Mouse (Mus musculus) left cerebral cortex, postnatal 36 days (tissue): ENCODE data around the gene Mblac1. TPM values are rescaled to one million over a fixed set of nuclear protein-coding genes. Genes with fewer than 3 reads are reported as not detected.
"Not testable (repeated sequence)": the region's sequence is repeated elsewhere in the genome, so short reads cannot be mapped to it uniquely, and the experiment has no call there.

Experiments
- DNase-seq, 2 experiments: peaks; one replicate each; pipeline ENCODE4 v3.0.0; 2021 to 2022; ENCODE audit warnings: low spot score in 2 of 2, mixed read lengths in 1 of 2
- intact Hi-C: fragments of 180-260 bp; cut with DNase I; formaldehyde crosslinking; loops from one replicate; pipeline ENCODE4 v1.15.1; 2025
- microRNA-seq: library from miRNA; unstranded; fragments of <30 nt; microRNA quantifications from one replicate; pipeline ENCODE4 v1.2.0, GENCODE M21; 2022
- total RNA-seq, 2 experiments: library from RNA; stranded (reverse); gene quantifications; 2 replicates each; pipeline ENCODE4 v1.2.3; 2021

The Mblac1 gene
- total RNA-seq, 2 experiments from 2014 or later: 8.7 to 11.6 TPM

GRCm38 (mm10) chr5:138202086-138202485 is 8.0 kb downstream of the Mblac1 start:
- DNase-seq: no peak
- intact Hi-C loops: no loop called here

- DNase-seq: no peak
- intact Hi-C loops: no loop called here
These were observed 13.1 kb downstream of the Mblac1 start for GRCm38 (mm10) chr5:138207253-138207652.

- intact Hi-C loops: no loop called here
These were observed 13.8 kb downstream of the Mblac1 start for GRCm38 (mm10) chr5:138207873-138208272.

GRCm38 (mm10) chr5:138216632-138217031 is 22.5 kb downstream of the Mblac1 start:
- not testable (repeated sequence) for DNase-seq

More at GRCm38 (mm10) chr5:138207873-138208272, 13.8 kb downstream of the Mblac1 start:
- DNase-seq: no peak

GRCm38 (mm10) chr5:138219864-138220263 is 25.8 kb downstream of the Mblac1 start:
- intact Hi-C loops: no loop called here
- DNase-seq: no peak

More at GRCm38 (mm10) chr5:138216632-138217031, 22.5 kb downstream of the Mblac1 start:
- intact Hi-C loops: not testable (repeated sequence)

- intact Hi-C loops: no loop called here
- DNase-seq: peak; percentile 76
These were observed 28.0 kb downstream of the Mblac1 start for GRCm38 (mm10) chr5:138222111-138222510.

GRCm38 (mm10) chr5:138223287-138223686 is 29.2 kb downstream of the Mblac1 start:
- intact Hi-C loops: no loop called here
- no peak for DNase-seq

GRCm38 (mm10) chr5:138225700-138226099 is 31.6 kb downstream of the Mblac1 start, which contains the start of gene Nxpe5:
Gene Nxpe5, plus strand, starts transcription at chr5:138225898.
- no peak for DNase-seq
- intact Hi-C loops: no loop called here

GRCm38 (mm10) chr5:138226491-138226890 is 32.4 kb downstream of the Mblac1 start:
- no peak for DNase-seq
- intact Hi-C loops: no loop called here

GRCm38 (mm10) chr5:138227367-138227766 is 33.3 kb downstream of the Mblac1 start:
- no peak for DNase-seq
- intact Hi-C loops: no loop called here

- DNase-seq: no peak
- intact Hi-C loops: no loop called here
These were observed 33.9 kb downstream of the Mblac1 start for GRCm38 (mm10) chr5:138228026-138228425.

GRCm38 (mm10) chr5:138229511-138229910 is 35.4 kb downstream of the Mblac1 start:
- DNase-seq: no peak
- intact Hi-C loops: no loop called here

- DNase-seq: no peak
- intact Hi-C loops: no loop called here
These were observed 39.7 kb downstream of the Mblac1 start for GRCm38 (mm10) chr5:138233778-138234177.

- intact Hi-C loops: no loop called here
- no peak for DNase-seq
These were observed 40.1 kb downstream of the Mblac1 start for GRCm38 (mm10) chr5:138234224-138234623.

- intact Hi-C loops: no loop called here
- DNase-seq: no peak
These were observed 47.4 kb downstream of the Mblac1 start for GRCm38 (mm10) chr5:138241511-138241910.

Small RNA genes within 50 kb of the gene (microRNA-seq; reads per million reads assigned to microRNA genes)
- gene Mir106b (454 reads per million, percentile 70 among the genes with 10 or more reads in this experiment), gene Mir25 (47.7 reads per million, percentile 49 among the genes with 10 or more reads in this experiment), gene Mir93 (1,304 reads per million, percentile 80 among the genes with 10 or more reads in this experiment)

Other genes with a start within 250 kb of the Mblac1 start
- 10 to 100 TPM; 21.0 to 23.4 TPM for gene Gjc3, start 231.2 kb upstream of the Mblac1 start, total RNA-seq
- not detected for gene Azgp1, start 212.8 kb upstream of the Mblac1 start, total RNA-seq
- not detected for gene Smok3a, start 173.1 kb upstream of the Mblac1 start, total RNA-seq
- gene Smok3b, start 172.9 kb upstream of the Mblac1 start, total RNA-seq: not detected
- not detected for gene Smok3c, start 141.1 kb upstream of the Mblac1 start, total RNA-seq
- 10 to 100 TPM; 39.9 to 40.2 TPM for gene Zkscan1, start 109.2 kb upstream of the Mblac1 start, total RNA-seq
- 10 to 100 TPM; 16.1 to 16.4 TPM for gene Zscan21, start 77.4 kb upstream of the Mblac1 start, total RNA-seq
- 10 to 100 TPM; 12.3 to 16.2 TPM for gene Zfp113, start 38.6 kb upstream of the Mblac1 start, total RNA-seq
- 100 to 1,000 TPM; 122 to 137 TPM for gene Cops6, start 33.2 kb upstream of the Mblac1 start, total RNA-seq
- gene Ap4m1, start 22.3 kb upstream of the Mblac1 start, total RNA-seq: 10 to 100 TPM; 20.1 to 26.6 TPM
- 10 to 100 TPM; 14.3 to 15.3 TPM for gene Mcm7, start 21.9 kb upstream of the Mblac1 start, total RNA-seq
- 10 to 100 TPM; 36.1 to 41.1 TPM for gene Taf6, start 6.9 kb upstream of the Mblac1 start, total RNA-seq
- gene Cnpy4, start 6.8 kb upstream of the Mblac1 start, total RNA-seq: 10 to 100 TPM; 14.5 to 18.0 TPM
- gene Nxpe5, start 31.6 kb downstream of the Mblac1 start, total RNA-seq: not detected
- 10 to 100 TPM; 53.4 to 54.3 TPM for gene Lamtor4, start 61.2 kb downstream of the Mblac1 start, total RNA-seq
- 10 to 100 TPM; 59.2 to 68.2 TPM for gene BC037034, start 69.7 kb downstream of the Mblac1 start, total RNA-seq
- 1 to 10 TPM; 2.3 to 3.2 TPM for gene Gal3st4, start 78.5 kb downstream of the Mblac1 start, total RNA-seq
- not detected for gene Gm43720, start 85.6 kb downstream of the Mblac1 start, total RNA-seq
- 1 to 10 TPM; 1.5 to 2.6 TPM for gene Gpc2, start 85.7 kb downstream of the Mblac1 start, total RNA-seq
- gene Stag3, start 85.9 kb downstream of the Mblac1 start, total RNA-seq: under 1 TPM; 0.62 to 0.77 TPM
- not detected for gene Pvrig, start 147.6 kb downstream of the Mblac1 start, total RNA-seq
- 10 to 100 TPM; 18.6 to 28.1 TPM for gene Zfp157, start 247.2 kb downstream of the Mblac1 start, total RNA-seq